Mouse (Mus musculus) gastrocnemius, postnatal 4 days (tissue): ENCODE measurements around the gene Fam118a. TPM values are rescaled to one million over a fixed set of nuclear protein-coding genes. Genes with fewer than 3 reads are reported as not detected.

Experiments
- DNase-seq, 2 experiments: peaks; one replicate each; pipeline ENCODE4 v3.0.0; 2021 to 2022; ENCODE audit warnings: low spot score in 2 of 2, mixed read lengths in 2 of 2
- total RNA-seq, 2 experiments: library from RNA; stranded (reverse); gene quantifications; 2 replicates each; pipeline ENCODE4 v1.2.3; 2021

Fam118a gene
- total RNA-seq, 2 experiments from 2014 or later, result 12.7 to 14.0 TPM

- no peak for DNase-seq
Observed at GRCm38 (mm10) chr15:85055186-85055585, 26.4 kb downstream of the Fam118a start.

DNA sequence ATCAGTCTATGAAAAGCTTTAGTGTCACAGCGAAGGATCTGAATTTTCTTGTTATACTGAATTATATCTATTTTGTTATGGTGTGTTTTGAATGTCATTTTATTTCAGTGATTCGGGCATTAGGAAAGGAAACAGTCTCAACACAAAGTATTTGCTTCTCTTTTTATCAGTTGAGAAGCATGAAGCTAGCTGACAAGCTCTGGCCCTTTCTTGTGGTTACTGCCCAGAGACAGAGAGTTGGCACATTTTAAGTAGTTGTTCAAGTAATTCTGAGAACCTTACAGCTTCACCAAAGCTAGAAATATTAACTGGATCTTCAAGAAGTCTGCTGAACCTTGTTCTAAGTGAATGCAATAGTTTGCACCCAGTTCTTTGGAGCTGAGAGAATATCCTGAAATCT lies 34.7 kb downstream of the Fam118a start:
- no peak for DNase-seq

- peak in 1 of 2 experiments; percentile 18 for DNase-seq
Observed at GRCm38 (mm10) chr15:85070561-85070960, 41.8 kb downstream of the Fam118a start.

DNA sequence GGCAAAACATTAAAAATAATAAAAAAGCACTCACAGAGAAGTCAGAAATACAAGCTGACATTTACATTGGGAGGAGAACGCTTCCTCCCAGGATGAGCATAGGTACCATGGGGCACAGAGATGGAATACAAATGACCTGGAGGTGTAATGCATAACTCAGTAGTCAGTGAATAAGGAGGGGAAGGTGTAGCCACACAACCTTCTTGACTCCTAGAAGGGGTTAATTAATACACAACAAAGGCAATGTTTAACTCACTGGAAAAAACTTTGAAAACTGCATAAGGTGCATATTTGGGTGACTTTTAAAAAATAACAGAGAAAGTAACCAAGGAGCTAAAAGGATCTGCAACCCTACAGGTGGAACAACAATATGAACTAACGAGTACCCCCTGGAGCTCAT lies 43.9 kb downstream of the Fam118a start:
- DNase-seq, result no peak

- no peak for DNase-seq
Observed at GRCm38 (mm10) chr15:85085641-85086040, 56.9 kb downstream of the Fam118a start.

Other genes starting within 250 kb of the Fam118a start
- gene Phf21b, start 172.9 kb upstream of the Fam118a start, total RNA-seq, result 1 to 10 TPM in 1 of 2 experiments, under 1 TPM in 1; 0.57 to 2.1 TPM
- gene Gm29666, start 108.9 kb upstream of the Fam118a start, total RNA-seq, result under 1 TPM; 0.22 to 0.29 TPM
- 10 to 100 TPM; 21.0 to 23.5 TPM for gene Nup50, start 105.5 kb upstream of the Fam118a start, total RNA-seq
- gene 5031439G07Rik, start 40.4 kb upstream of the Fam118a start, total RNA-seq, result 10 to 100 TPM; 33.5 to 36.7 TPM
- not detected for gene Upk3a, start 11.8 kb upstream of the Fam118a start, total RNA-seq
- under 1 TPM; 0.08 to 0.17 TPM for gene Smc1b, start 103.0 kb downstream of the Fam118a start, total RNA-seq
- not detected for gene Ribc2, start 103.1 kb downstream of the Fam118a start, total RNA-seq
- 10 to 100 TPM; 41.1 to 42.4 TPM for gene Fbln1, start 177.0 kb downstream of the Fam118a start, total RNA-seq